Mouse (Mus musculus) stomach, embryonic 16.5 days (tissue): Measurements from ENCODE around the gene Shb. TPM values are rescaled to one million over a fixed set of nuclear protein-coding genes. Genes with fewer than 3 reads are reported as not detected.
A peak's percentile ranks its signal among the peaks of the same experiment; 100 is the strongest.

Source experiments
- ATAC-seq: fragments of 200-750 bp; cut with Nextera tagmentation; 2 replicates; pipeline ENCODE4 v1.8.0; 2017; ENCODE audit warnings: moderate number of reproducible peaks, moderate TSS enrichment; ENCODE audit not compliant: insufficient read depth, low FRiP score
- H3K27ac ChIP-seq: fragments of 300-500 bp; sonication (generic); 2 replicates; pipeline ENCODE4 v1.5.1; 2014; ENCODE audit warnings: low read length
- H3K27me3 ChIP-seq: fragments of 300-500 bp; sonication (generic); 2 replicates; pipeline ENCODE4 v1.6.1; 2014; ENCODE audit warnings: low read length, control low read depth, mixed read lengths; ENCODE audit not compliant: control insufficient read depth, insufficient read depth
- H3K36me3 ChIP-seq: fragments of 300-500 bp; sonication (generic); 2 replicates; pipeline ENCODE4 v1.6.1; 2014; ENCODE audit warnings: low read length; ENCODE audit not compliant: control insufficient read depth, insufficient read depth
- H3K4me1 ChIP-seq: fragments of 300-500 bp; sonication (generic); 2 replicates; pipeline ENCODE4 v1.6.1; 2014; ENCODE audit warnings: low read length, control low read depth, mixed read lengths; ENCODE audit not compliant: control insufficient read depth, insufficient read depth
- H3K4me2 ChIP-seq: fragments of 300-500 bp; sonication (generic); 2 replicates; pipeline ENCODE4 v1.6.1; 2014; ENCODE audit warnings: low read depth, low read length, mixed read lengths
- H3K4me3 ChIP-seq: fragments of 300-500 bp; sonication (generic); replicated peaks from 2 replicates; pipeline ENCODE4 v1.5.1; 2014; ENCODE audit warnings: mild to moderate bottlenecking, low read length
- H3K9ac ChIP-seq: fragments of 300-500 bp; sonication (generic); 2 replicates; pipeline ENCODE4 v1.6.1; 2014; ENCODE audit warnings: low read length
- H3K9me3 ChIP-seq: fragments of 300-500 bp; sonication (generic); replicated peaks from 2 replicates; pipeline ENCODE4 v1.6.1; 2016; ENCODE audit warnings: low read length, control low read depth; ENCODE audit not compliant: control insufficient read depth
- WGBS: fragments of 180-500 bp; shearing (Covaris S2); extraction: QIAGEN DNeasy Blood & Tissue Kit; methylation state at CpG from one replicate; pipeline ENCODE4 v1.1.7; 2014; 5-methylcytosine and 5-hydroxymethylcytosine counted together
- polyA plus RNA-seq: library from polyadenylated mRNA; unstranded; fragments of >200 nt; fragmentation: Nextera tagmentation; extraction: Ambion mirVana; gene quantifications from 2 replicates; pipeline ENCODE4 v1.2.1, GENCODE M21; 2015

Gene Shb
- polyA plus RNA-seq, 1 experiment from 2014 or later, result 2.7 TPM

DNA sequence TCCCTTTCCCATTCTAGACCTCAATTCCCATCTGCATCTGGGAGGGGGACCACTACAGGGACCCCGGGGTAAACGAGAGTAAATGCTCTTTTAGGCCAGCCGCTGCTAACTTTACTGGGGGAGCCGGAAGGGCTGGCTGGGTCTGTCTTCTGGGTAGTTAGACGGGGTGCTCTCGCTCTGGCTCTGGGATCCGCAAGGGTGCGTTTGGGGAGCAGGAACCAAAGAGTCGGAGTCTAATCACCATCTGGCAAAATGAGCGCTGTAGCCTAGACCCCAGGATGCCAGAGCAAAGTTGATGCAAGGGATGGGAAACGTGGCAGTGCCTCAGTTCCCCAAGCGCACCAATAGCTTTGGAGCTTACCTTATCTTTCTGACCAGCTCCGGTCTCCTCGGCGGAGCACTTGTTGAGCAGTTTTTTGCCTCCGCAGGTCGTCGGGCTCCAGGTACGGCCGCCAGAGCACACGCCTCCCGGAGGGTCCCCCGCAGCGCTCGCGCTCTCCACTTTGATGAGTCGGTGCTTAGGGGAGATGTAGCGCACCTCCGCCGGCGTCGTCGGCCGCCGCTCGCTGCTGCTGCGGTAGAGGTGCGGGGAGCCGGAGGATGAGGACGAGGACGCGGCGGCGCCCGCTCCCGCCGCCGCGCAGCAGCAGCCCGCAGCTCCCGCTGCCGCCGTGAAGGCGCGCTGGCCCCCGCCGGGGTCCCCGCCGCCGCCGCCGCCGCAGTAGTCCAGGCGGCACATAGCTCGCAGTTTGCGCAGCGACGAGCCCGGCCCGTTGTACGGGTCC lies 2.9 kb downstream of the Shb start:
- H3K9ac ChIP-seq, result peak overlapping the region; percentile 95
- no peak for ATAC-seq
- no peaks in the 10 kb centered on the region for H3K27me3 ChIP-seq
- under 1% methylated on average over 66 of the region's 71 CpGs for WGBS
- H3K4me1 ChIP-seq, result peaks cover 28% of the 10 kb centered on the region
- H3K36me3 ChIP-seq, result 0 out of 2 replicates have a peak, but pooled peaks cover 2% of the 10 kb centered on the region
- peak overlapping the region; percentile 95 for H3K27ac ChIP-seq
- peak overlapping the region; percentile 98 for H3K4me2 ChIP-seq
- H3K9me3 ChIP-seq, result no peaks in the 10 kb centered on the region
- H3K4me3 ChIP-seq, result peak overlapping the region; percentile 84

DNA sequence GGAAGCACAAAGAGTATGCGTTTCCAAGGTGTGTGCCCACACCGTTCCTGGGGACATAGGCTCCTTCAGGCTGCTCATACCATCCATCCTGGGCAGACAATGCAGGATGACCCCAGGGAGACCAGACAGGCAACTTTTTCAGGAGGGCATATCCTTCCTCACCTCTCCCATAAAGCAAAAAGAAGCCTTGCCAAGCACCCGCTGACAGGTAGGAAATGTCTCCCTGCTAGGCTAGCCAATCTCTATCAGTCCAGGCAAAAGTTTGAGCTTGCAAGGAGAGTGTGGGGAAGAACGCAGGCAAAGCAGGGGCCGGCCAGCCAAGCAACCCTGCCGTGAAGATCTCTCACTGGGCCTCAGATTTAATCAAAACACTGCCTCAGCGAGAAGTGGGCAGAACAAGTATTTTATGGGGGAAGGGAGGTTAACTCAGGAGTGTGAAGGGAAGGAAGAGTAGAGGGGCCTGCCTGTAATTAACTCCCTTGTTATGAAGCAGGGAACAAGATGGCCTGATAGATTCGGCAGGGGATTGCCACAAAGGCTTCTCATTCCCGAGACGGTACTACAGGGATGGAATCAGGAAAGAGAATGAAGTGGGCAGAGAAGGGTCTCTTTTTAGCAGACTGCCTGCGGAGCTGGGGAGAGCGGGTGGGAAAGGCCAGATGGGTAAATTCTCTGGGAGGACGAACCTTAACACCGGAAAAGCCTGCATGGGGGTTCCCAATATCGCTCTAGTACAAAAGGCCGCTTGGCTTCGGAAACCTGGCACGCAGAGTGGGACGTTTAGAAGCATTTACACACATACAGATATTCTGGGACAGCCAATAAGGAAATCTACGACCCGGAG lies 3.7 kb downstream of the Shb start:
- Histone ChIP-seq H3K4me3 (peak overlapping the region; percentile 84), H3K4me1 (peaks cover 28% of the 10 kb centered on the region), H3K36me3 (0 out of 2 replicates have a peak, but pooled peaks cover 5% of the 10 kb centered on the region), H3K27ac (peak overlapping the region; percentile 95), H3K9ac (peak overlapping the region; percentile 95), H3K9me3 (no peaks in the 10 kb centered on the region), H3K27me3 (no peaks in the 10 kb centered on the region), H3K4me2 (peak overlapping the region; percentile 98)
- ATAC-seq, result no peak
- 9% methylated on average over 21 of the region's 21 CpGs for WGBS

DNA sequence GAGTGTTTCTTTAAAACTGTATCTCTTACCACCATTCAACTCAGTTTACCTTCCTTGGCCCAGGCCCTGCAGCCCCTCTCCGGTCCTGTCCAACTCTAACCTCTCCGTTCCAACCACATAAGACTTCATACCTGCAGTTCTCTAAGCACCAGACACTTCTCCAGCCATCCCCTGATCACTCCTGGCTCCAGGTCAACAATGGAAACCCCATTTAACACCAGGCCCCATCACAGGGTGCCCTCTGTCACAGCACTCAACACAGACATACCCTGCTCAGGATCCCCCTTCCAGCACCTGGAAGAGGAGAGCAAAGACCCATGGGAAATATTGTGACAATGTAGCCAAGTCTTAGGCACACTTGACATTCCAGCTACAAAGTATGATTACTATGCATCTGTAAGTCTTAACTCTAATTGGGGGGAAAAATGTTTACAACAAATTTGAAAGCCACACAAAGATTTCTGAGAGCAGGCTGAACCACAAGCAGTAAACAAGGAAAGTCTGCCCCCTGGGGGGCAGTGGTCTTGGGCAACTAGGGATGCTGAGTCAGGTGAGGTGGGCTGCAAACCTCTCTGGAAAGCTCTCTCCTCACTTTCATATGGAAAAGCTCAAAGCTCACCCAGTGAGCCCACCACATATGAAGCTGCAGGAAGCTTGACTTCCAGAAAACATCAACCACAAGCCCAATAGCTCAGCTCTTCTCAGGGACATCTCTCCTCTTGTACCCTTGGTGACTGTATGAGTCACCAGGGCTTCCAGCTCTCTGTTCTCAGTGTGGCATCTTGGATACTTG lies 4.5 kb downstream of the Shb start:
- Histone ChIP-seq H3K4me1 (peaks cover 27% of the 10 kb centered on the region), H3K4me2 (peak overlapping the region; percentile 98), H3K9ac (peak overlapping the region; percentile 95), H3K4me3 (peak overlapping the region; percentile 84), H3K36me3 (0 out of 2 replicates have a peak, but pooled peaks cover 5% of the 10 kb centered on the region), H3K9me3 (no peaks in the 10 kb centered on the region), H3K27ac (no peak overlapping the region; the same call in 1 of the 2 replicates), H3K27me3 (no peaks in the 10 kb centered on the region)
- WGBS, result 83% methylated on average over 2 of the region's 2 CpGs
- ATAC-seq, result no peak

DNA sequence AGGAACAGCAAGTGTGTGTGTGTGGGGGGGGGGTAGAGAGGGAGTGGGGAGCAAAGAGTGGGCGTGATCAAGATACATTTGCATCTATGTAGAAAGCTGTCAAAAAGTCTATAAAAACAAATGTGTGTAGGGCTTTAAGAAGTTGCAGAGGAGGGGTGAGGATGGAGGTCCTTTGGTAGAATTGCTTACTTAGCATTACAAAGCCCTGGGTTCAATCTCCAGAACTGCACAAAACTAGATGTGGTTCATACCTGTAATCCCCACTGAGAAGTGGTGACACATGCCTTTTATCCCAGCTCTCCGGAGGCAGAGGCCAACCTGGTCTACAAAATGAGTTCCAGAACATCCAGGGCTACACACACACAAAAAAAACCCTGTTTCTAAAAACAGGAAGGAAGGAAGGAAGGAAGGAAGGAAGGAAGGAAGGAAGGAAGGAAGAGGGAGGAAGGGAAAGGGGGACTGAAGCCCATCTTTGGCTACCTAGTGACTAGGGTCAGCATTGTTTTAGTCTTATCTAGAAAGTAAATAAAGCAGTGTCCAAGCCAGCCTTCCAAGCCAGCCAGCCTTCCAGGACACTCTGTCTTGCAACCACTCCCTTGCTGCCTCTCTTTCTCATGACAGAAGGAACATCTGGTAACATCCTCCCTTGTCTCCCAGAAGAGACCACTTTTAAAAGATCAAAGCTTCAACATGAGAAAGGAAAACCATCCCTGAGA lies 5.3 kb downstream of the Shb start:
- H3K4me2 ChIP-seq, result peak overlapping the region; percentile 98
- ATAC-seq, result no peak
- 0 out of 2 replicates have a peak, but pooled peaks cover 5% of the 10 kb centered on the region for H3K36me3 ChIP-seq
- H3K9ac ChIP-seq, result no peak overlapping the region
- no peaks in the 10 kb centered on the region for H3K9me3 ChIP-seq
- peak overlapping the region; percentile 84; the same call in 1 of the 2 replicates for H3K4me3 ChIP-seq
- 76% methylated on average over 2 of the region's 2 CpGs for WGBS
- no peaks in the 10 kb centered on the region for H3K27me3 ChIP-seq
- H3K27ac ChIP-seq, result no peak overlapping the region
- H3K4me1 ChIP-seq, result peaks cover 24% of the 10 kb centered on the region

DNA sequence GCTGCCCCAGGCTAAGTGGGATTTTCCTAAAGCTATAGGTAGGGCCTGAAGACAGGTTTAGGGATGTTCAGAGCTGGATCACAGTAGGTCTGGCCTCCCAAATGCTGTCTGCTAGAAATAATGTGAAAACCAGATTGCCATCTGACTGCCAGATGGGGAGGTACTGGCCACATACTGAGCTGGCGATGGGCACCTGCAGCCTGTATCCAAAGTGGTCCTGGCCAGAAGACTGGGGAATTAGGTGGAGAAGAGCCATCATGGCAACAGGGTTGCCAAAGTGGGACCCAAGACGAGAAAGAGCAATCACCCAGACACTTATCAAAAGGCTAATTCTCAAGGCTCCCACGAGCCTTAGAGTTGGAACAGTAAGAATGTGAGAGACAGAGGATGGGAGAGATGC lies 6.1 kb downstream of the Shb start:
- Histone ChIP-seq H3K27me3 (no peaks in the 10 kb centered on the region), H3K9me3 (no peaks in the 10 kb centered on the region), H3K9ac (no peak overlapping the region), H3K4me1 (peaks cover 24% of the 10 kb centered on the region), H3K36me3 (0 out of 2 replicates have a peak, but pooled peaks cover 5% of the 10 kb centered on the region), H3K4me3 (no peak overlapping the region), H3K27ac (no peak overlapping the region), H3K4me2 (0 out of 2 replicates have a peak overlapping the region, but pooled peaks have one; percentile 16)
- WGBS, result 98% methylated on average over 3 of the region's 3 CpGs
- no peak for ATAC-seq

DNA sequence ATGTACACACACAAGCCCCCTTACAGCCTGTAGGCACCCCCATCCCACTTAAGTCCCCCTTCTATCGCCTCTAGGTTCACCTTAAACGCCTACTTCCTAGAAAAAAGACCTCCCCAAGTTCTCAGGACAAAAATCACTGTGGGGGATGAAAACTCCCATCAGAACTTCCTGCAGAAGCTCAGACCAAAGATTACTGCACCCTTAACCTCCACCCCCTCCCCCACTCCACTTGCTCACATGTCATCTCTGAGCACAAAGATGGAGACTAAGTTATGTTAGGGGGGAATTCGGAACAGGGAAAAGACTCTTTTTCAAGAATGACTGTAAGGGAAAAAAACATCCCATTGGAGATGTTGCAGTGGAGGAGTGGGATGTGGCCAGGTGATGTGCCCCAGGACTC lies 6.7 kb downstream of the Shb start:
- Histone ChIP-seq H3K9me3 (no peaks in the 10 kb centered on the region), H3K4me2 (no peak overlapping the region), H3K27me3 (no peaks in the 10 kb centered on the region), H3K4me1 (peaks cover 29% of the 10 kb centered on the region), H3K36me3 (0 out of 2 replicates have a peak, but pooled peaks cover 5% of the 10 kb centered on the region), H3K27ac (no peak overlapping the region), H3K4me3 (no peak overlapping the region), H3K9ac (no peak overlapping the region)
- WGBS, result 80% methylated on average over 3 of the region's 3 CpGs
- ATAC-seq, result no peak

DNA sequence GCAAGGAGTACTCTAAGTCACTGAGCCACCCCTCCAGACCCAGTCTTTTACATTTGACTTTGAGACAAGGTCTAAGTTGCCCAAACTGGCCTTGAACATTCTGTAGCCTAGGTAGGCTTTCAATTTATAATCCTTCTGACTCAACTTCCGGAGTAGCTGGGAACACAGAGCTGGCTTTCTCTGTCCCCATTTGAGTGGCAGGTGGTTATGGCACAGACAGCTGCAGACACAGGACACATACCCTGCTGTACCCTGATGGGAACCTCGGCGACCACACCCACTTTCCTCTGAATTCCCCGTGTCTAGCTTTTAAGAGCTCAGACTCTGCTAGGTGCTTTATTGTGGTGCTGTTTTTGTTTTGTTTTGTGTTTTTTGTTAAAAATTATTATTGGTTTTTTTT lies 7.7 kb downstream of the Shb start:
- H3K36me3 ChIP-seq, result 0 out of 2 replicates have a peak, but pooled peaks cover 5% of the 10 kb centered on the region
- H3K27me3 ChIP-seq, result no peaks in the 10 kb centered on the region
- no peaks in the 10 kb centered on the region for H3K9me3 ChIP-seq
- no peak for ATAC-seq
- H3K4me3 ChIP-seq, result no peak overlapping the region
- WGBS, result 88% methylated on average over 4 of the region's 4 CpGs
- H3K4me1 ChIP-seq, result peaks cover 32% of the 10 kb centered on the region
- H3K4me2 ChIP-seq, result no peak overlapping the region
- H3K27ac ChIP-seq, result no peak overlapping the region
- H3K9ac ChIP-seq, result no peak overlapping the region

DNA sequence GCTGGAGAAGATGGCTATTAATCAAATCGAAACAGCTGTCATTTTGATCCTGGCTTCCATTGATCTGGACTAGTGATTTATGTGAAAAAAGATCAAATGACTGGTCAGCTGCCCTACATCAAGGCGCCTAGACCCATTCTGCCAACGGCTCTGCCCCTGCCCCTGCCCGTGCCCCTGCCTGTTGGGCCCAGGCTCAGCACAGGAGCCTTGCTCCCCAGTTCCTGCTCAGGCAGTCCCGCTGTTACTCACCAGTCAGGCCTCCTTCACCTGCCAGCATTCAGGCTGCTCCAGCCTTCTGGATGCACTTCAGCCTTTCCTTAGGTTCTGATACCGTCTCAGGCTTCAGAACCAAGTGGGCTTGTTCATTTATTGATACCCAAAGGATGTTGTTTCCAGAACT lies 8.9 kb downstream of the Shb start:
- ATAC-seq, result no peak
- Histone ChIP-seq H3K36me3 (0 out of 2 replicates have a peak, but pooled peaks cover 5% of the 10 kb centered on the region), H3K4me3 (no peak overlapping the region), H3K9me3 (no peaks in the 10 kb centered on the region), H3K4me1 (peaks cover 32% of the 10 kb centered on the region), H3K9ac (no peak overlapping the region), H3K4me2 (no peak overlapping the region), H3K27ac (no peak overlapping the region), H3K27me3 (no peaks in the 10 kb centered on the region)
- WGBS, result 76% methylated on average over 6 of the region's 6 CpGs
